Mouse (Mus musculus): ENCODE measurements around the gene Mab21l1.

DNA sequence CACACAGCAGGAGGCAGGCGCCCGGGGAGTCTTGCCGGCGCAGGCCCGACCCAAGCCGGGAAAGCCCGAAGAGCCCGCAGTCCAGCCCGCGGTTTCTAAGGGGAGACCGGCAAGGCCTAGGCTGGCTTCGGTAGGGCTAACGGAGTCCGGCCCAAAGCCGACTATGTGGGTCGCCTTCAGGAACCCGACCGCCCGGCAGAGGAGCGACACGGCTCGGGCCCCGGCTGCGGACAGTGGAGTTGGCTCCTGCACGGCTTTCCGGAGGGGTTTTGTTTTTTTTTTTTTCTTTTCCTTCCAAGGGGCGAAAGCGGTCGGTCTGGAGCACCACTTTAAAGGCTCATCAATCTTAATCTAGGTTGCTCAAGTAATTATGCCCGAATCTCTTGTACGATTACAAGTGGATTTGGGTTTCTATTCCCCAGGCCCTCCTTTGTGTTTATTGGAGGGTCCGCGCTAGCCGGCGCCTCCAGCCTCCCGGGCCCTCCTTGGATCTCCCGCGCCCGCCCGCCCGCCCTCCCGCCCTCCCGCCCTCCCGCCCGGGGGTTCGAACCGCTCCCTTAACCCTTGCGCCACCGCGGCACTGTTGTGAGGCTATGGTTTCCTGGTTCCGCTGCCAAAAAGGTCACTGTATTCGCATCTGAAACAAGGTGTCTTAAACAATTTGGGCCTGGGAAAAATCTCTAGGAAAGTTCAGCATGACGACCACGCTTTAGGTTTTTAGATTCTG lies 5.3 kb downstream of the Mab21l1 start:
- TF ChIP-seq ZNF384 (IDR thresholded peaks at IDR 0.05; ENCODE audit: low read depth, low read length) (peak; percentile 82), HCFC1 (IDR thresholded peaks at IDR 0.05; ENCODE audit: borderline replicate concordance, insufficient read depth, low read length) (no peak)

Data from ES-E14 (cell line).